Mouse (Mus musculus) gonadal fat pad, adult 2 months (tissue): ENCODE results near the gene Rnf11. TPM values are rescaled to one million over a fixed set of nuclear protein-coding genes. Genes with fewer than 3 reads are reported as not detected.

Experiments
- DNase-seq: peaks from one replicate; pipeline ENCODE4 v3.0.0-alpha.2; 2012; ENCODE audit warnings: low read depth
- polyA plus RNA-seq: library from polyadenylated mRNA; depleted of rRNA; stranded (reverse); fragments of >200 nt; gene quantifications from 2 replicates; pipeline ENCODE4 v1.2.3, GENCODE M21; 2012

The Rnf11 gene
- polyA plus RNA-seq, 1 experiment, result 81.2 TPM

- no peak for DNase-seq
Observed at GRCm38 (mm10) chr4:109444951-109445350, 39.6 kb downstream of the Rnf11 start.

- no peak for DNase-seq
Observed at GRCm38 (mm10) chr4:109444471-109444870, 40.1 kb downstream of the Rnf11 start.

- no peak for DNase-seq
Observed at GRCm38 (mm10) chr4:109442649-109443048, 41.9 kb downstream of the Rnf11 start.

DNA sequence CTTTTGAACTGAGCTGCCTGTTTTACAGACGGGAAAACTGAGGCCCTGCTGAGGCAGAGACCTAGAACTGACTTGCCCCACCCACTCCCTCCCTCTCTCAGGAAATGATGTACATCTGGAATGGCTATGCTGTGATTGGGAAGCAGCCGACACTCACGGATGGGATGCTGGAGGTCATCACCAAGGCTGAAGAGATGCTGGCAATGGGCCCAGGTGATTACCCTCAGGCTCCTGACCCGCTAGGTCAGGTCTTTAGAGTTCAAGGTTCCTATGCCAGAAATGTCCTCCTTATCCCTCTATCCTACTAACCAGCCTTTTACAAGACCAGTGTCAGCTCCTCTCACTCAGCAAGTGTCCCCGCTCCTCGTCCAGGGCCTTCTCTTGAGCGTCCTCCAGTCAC is 42.4 kb downstream of the Rnf11 start:
- DNase-seq, result no peak

DNA sequence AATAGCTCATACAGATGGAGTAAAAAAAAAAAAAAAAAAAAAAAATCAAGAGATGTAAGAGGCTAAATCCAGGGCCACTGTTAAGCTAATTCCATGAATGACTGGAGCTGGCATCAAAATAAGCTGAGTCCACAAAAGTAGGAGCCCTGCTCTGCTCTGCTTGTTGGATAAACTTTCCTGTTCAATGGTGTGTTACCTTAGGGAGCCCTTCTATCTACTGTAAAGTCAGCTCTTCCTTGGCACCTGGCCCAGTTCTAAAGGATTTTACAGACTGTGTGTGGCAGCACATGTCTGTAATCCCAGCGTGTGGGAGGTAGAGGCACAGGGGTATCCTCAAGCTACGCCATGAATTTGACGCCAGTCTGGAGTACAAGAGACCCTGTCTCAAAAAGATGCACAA is 43.5 kb downstream of the Rnf11 start:
- no peak for DNase-seq

GRCm38 (mm10) chr4:109440381-109440780 is 44.1 kb downstream of the Rnf11 start:
- DNase-seq, result no peak

- no peak for DNase-seq
Observed at GRCm38 (mm10) chr4:109439825-109440248, 44.7 kb downstream of the Rnf11 start.

DNA sequence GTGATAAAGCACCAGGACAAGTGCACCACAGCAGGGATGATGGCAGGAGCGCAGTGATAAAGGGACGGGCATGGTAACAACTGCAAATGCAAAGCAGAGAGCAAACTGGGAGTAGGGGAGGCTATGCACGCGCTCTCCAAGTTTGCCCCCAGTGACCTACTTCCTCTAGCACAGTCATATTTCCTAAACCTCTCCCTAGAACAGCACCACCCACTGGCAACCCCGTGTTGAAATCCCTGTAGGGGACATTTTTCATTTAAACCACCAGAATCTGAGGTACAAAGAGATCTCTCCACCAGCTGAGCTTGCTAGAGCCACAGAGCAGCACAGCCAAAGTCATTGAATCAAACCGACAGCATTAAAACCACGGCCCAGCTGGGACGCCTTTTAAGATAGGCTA is 45.4 kb downstream of the Rnf11 start:
- DNase-seq, result no peak

DNA sequence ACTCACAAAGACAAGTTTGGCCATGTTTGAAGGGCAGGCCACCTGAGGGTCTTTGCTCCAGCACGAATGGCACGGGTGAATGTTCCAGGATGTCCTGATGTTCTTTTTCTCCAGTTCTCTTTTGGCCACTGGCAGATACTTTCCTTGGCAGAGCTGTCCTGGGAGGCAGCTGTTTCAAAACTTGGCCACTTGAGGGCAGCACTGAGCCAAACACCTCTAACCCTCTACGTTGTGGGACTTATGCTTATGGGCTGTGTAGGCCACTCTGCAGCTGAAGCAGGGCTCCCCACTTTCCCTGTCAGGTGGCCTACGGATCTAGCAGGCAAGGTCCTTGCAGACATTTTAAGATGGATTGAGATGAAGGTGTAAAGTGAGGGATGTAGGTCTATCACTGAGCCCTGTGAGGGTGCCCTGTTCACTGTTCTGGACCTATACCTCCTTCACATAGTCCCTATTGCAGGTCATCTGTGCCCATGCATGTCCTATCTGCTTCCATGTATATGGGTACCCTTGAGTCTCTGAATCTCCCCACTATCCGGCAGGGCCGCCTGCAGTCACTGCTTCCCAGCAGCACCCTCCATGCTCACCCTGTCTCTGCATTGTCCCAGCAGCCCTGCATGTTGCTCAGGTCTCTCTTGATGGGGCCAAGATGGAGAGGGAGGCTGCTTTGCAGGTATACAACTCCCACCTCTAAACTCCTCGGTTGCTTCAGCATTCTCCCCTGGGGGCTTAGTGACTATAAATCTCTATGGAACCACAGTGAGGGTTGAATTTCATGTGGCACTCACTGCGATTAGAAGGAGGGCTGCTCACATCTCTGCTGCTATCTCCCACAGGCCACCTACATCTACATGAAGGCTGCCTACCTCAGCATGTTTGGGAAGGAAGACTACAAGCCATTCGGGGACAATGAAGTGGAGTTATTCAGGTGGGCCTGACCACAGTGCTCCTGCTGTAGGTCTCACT is 46.3 kb downstream of the Rnf11 start:
- DNase-seq, result no peak

DNA sequence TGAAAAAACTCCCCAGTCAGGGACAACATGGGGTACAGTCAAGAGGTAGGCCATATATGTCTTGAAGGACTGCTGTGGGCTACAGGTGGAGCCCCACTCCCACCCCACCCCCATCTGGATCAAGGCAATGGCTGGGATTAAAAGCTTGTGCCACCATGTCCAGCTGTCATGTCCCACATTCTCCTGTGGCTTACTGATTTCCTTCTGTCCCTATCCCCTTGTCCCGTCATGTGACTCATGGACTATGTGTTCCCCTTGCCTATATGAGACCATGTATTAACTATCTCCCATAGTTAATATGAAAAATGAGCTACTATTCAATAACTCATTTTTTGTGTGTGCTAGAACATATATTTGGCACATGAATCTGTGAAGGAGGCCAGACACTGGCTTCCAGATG is 50.3 kb downstream of the Rnf11 start:
- no peak for DNase-seq

DNA sequence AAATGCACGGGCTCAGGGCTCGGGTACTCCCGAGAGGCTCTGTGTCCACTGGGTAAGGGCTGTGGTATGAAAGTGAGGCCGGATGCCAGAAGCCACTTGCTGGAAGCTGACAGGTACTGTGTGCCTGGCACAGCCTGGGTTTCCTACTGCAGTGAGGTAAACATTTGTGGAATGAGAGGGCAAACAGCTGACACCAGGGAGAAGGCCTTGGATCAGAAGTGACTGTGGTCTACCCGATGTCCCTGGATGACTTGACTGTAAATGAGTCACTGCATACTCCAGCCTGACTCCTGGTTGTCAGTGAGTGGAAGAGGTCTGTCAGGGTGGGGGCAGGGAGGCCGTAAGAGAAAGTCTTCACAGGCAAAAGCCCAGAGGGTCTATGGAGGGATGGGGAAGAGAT is 50.9 kb downstream of the Rnf11 start:
- no peak for DNase-seq

GRCm38 (mm10) chr4:109432668-109433375 is 51.7 kb downstream of the Rnf11 start:
- no peak for DNase-seq

- no peak for DNase-seq
Observed at GRCm38 (mm10) chr4:109430854-109431253, 53.7 kb downstream of the Rnf11 start.

DNA sequence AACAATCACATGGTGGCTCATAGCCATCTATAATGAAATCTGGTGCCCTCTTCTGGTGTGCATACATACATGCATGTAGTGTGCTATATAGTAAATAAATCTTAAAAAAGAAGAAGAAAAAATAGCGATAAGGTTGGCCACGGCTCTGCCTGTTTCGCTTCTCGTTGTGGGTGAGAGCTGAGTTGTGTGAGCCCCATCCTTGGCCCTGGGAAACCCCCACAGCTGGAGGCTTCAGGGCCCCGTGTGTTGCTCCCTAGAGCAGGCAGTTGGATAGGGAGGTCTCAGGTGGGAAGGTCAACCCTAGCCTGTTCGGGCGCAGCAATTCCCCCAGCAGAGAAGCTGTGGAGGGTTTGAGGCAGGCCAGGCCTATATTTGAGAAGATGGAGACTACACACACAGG is 54.3 kb downstream of the Rnf11 start:
- DNase-seq, result no peak

DNA sequence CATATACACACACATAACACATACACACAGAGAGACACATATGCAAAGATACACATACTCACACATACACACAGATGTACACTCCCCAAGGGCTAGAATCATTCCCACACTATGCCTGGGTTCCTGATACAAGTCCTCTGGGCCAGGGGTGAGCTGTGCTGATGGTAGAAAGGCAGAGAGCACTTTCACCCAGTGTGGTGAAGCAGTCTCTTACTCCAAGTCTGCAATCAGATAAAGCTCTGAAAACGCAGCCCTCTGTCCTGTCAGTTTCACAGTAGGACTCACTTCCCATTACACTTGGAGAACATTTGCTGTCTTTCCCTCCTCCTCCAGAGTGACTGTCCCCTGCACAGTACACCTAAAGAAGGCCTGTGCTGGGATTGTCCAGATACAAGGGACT is 57.5 kb downstream of the Rnf11 start:
- no peak for DNase-seq

DNA sequence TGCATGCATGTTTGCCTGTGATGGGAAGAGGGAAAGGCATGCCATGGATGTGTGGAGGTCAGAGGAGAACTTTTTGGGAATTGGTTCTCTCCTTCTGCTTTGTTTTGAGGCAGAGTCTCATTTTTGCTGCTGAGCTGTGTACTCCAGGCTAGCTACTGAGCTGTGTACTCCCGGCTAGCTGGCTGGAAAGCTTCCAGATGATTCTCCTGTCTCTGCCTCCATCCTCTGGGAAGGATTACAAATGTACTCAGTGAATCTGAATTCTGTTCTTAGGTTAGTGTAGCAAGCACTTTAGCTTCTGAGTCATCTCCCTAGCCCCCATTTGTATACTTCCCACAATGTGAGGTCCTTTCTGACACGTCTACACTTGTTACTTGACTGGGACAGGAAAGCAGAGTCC is 61.1 kb downstream of the Rnf11 start:
- no peak for DNase-seq

DNA sequence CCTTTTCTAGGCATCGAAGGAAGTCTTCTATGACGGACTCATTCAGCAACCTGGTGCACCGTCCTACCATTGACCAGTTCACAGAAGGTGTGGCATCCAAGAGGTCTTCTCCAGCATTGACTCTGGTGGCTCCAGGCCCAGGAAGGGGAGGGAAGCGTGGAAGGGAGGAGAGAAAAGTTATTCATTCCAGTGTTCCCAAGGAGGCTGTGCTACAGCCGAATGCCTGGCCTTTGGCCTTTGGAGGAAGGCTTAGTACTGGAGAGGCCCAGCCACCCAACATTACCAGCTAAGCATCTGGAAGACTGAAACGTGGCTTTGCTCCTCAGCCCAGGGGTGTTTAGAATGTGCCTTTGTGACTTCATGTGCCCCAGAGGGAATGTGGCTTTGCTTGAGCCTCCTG is 62.1 kb downstream of the Rnf11 start:
- DNase-seq, result no peak

DNA sequence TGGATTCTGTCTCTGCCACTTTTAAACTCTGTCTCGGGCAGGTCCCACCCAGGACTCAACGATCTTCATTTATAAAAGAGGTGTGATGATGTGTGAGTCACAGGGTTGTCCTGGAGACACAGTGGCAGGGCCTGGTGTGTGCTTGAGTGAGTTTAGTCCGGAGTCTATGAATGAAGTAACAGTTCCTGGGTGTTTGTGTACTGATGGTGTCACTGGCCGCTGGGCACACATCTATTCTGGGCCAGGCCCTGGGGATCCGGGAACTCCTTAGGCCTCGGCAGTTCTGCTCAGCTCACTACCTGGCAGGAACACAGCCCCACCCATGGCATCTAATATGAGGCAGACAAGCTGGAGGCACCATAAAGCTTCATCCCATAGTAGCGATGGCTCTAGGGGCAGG is 62.9 kb downstream of the Rnf11 start:
- no peak for DNase-seq

DNA sequence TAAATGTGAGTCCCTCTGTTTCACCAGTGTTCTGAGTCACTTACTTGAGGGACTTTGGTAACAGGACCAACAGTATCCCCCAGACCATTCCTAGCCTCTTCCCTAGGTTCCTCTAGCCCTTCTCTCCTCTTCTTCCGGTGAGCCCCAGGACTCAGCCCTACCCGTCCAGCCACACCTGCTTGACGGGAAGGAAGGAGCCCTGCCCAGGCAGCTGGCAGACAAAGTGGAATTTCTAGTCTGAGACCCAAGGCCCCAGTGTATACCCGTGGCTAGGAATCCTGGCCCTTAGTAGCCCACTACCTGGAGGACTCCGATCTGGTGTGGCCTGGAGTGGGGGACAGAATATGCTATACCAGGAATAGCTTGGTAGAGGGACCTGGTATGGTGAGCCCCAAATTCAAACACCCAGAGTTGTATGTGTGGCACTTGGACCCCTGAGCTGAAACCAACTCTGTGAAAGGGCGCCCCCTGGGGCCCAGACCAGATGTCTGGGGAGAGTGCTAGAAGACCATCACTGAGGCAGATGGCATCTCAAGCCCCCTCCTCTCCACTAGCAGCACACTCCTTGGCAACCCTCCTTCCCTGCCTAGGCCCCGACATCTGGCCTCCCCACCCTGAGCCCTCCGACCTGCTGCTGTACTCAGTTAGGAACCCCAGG is 64.3 kb downstream of the Rnf11 start:
- DNase-seq, result no peak

GRCm38 (mm10) chr4:109419563-109419962 is 65.0 kb downstream of the Rnf11 start:
- DNase-seq, result no peak

DNA sequence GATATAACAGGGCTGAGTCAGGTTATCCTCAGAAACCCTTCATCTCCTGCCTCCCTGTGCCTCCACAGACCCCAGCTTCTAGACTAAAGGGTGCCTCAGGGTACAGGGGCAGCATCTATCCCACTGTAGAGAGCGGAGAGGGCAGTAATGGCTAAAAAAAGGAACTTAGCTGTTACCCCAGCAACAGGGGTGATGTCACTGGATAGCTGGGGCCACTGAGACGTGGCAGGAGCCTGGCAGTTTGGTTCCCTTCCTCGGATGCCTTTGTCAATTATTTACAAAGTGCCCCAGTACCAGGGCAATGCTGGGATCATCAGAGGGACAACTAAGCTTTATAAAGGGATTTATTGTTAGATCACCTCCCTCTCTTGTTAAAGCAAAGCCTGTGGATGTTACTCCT is 65.5 kb downstream of the Rnf11 start:
- no peak for DNase-seq

GRCm38 (mm10) chr4:109417998-109418397 is 66.5 kb downstream of the Rnf11 start:
- DNase-seq, result no peak

- DNase-seq, result no peak
Observed at GRCm38 (mm10) chr4:109412233-109412632, 72.3 kb downstream of the Rnf11 start.
